Mouse (Mus musculus) brain, embryonic 18.5 days (tissue): ENCODE measurements around the gene Zfpl1.
"Not testable (repeated sequence)": the region's sequence is repeated elsewhere in the genome, so short reads cannot be mapped to it uniquely, and the experiment has no call there.

Experiments
- DNase-seq: peaks from one replicate; pipeline ENCODE4 v3.0.0-alpha.2; 2012; ENCODE audit warnings: low read depth, low spot score

Gene Zfpl1

DNA sequence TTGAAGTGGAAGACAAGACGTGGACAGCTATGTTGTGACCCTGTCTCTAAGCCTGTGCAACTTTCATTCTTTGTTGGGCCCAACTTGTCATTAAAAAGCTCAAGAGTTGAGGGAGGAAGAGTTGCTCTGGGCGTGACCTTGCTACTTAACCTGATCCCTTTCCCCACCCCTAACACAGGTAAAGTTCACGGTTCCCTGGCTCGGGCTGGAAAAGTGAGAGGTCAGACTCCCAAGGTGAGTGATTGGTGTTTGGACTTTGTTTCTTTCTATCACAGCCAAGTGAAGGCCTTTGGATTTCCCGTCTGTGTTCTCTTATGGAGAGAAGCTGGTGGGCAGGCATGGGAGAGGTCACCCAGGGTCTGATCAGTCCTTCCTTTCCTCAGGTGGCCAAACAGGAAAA is 25.8 kb downstream of the Zfpl1 start:
- no peak for DNase-seq

GRCm38 (mm10) chr19:6058513-6058912 is 26.2 kb downstream of the Zfpl1 start:
- DNase-seq = no peak

GRCm38 (mm10) chr19:6057313-6058096 is 27.3 kb downstream of the Zfpl1 start, which contains the start of the genes Mrpl49 and Fau:
Gene Mrpl49 (minus strand): TSS chr19:6057785.
Gene Fau (plus strand): TSS chr19:6057844.
- peak; percentile 95 for DNase-seq

DNA sequence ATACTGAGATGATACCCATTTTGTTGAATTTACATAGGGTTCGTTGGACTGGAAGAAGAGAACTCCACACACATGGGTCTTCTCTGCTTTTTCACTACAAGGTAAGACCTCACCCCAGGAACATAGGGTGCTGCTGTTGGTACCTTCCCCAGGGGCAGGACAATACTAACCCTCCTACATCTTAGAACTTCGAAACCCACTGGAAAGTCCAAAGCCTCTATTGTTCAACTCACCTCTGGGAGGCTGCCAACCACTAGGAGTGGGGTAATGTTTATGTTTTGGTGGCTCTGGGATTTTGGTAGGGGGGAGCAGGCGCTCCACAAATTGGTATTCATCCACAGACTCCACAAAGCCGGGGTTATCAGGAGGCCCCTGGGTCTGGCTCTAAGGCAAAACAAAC is 28.1 kb downstream of the Zfpl1 start:
- no peak for DNase-seq

GRCm38 (mm10) chr19:6054296-6054695 is 30.5 kb downstream of the Zfpl1 start:
- no peak for DNase-seq

DNA sequence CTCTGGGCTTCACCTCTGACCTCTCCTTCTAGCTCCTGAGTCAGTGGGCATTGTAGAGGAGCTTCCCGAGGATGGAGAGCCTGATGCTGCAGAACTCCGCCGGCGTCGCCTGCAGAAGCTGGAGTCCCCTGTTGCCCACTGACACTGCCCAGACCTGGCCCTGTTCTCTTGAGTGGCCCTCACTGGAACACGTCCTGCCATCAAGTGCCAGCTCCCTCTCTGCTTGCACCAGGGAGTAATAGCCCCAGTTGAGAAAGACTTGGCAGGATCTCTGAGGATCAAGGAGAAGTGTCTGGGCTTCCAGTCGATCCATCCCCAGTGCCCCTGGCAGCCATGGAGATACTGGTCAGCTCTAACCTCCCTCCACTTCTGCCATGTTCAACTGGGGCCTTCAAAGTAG is 32.2 kb downstream of the Zfpl1 start:
- no peak for DNase-seq

- no peak for DNase-seq
Measured at GRCm38 (mm10) chr19:6048681-6049410, 35.9 kb downstream of the Zfpl1 start.

GRCm38 (mm10) chr19:6047899-6048166 is 36.9 kb downstream of the Zfpl1 start:
- no peak for DNase-seq

DNA sequence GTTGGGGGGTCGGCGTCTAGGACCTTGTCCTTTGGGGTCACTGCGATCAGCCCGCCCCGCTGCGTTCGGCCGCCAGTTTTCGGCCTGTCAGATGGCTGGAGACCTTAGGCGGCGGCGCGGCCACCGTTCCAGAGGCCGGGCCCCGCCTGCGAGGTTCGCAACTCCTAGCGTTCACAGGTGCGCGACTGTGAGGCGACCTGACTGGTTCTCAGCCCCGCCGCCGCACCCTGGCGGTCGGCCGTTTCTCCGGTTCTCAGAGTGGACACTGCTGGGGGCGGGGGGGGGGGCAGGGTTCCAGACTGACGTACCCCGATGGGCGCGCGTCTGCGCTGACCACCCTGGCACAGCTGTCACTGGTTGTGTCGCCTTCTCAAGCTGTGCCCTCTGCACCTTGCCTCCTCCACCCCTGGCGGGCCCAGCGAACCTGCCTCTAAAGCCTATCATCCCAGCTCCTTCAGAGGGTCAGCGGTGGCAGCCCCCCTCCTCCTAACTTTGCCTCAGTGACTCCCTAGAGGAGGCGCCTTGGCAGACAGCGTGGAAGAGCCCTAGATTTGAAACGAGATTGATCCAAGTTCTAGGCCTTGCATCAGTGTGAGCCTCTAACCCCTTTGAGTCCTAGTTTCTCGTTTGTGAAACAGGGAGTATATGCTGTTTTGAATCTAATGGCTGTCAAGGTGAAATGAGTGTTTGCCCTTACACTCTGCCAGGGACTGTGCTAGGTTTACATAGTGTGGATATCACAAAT is 37.4 kb downstream of the Zfpl1 start:
- no peak for DNase-seq

DNA sequence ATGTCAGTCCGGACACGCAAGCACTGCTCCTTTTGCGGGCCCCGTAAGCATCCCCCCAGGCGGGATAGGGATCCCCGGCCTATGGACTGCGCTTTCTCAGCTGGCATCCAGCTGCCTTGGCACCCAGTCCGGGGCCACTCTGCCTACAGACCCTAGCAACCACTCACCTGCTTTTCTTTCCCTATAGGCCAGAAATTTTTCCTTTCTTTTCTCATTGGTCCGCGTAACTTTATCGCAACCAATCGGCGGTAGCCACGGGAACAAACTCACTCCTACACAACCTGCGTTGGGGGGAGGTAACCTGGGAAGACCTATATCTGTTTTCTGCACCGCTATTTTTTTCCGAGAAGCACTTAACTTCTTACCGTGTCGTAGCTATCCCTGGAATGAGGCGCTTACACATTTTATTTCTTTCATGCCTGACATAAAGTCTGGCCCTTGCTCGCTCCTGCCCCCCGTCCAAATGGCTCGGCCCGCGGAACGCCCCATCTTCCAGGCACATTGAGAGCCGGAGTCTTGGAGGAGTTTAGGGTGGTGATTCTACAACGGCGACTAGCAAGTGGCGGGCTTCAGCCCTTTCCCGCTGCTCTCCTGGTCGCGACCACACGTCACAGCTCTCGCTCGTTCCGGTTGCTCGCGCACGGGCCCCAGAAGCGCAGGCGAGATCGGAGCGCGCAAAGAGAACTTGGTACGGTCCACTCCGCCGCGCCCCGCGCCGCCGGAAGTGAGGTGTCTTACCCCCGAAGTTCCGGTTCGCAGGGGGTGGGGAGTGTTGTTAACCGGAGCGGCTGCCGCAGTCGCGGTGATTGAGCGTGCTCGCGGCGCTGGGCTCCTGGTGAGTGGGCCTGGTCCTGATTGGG is 38.2 kb downstream of the Zfpl1 start, which contains the start of gene Syvn1:
Gene Syvn1 (plus strand): TSS at position 283 of the 860 bp plus-strand sequence.
- DNase-seq = peak; percentile 93

DNA sequence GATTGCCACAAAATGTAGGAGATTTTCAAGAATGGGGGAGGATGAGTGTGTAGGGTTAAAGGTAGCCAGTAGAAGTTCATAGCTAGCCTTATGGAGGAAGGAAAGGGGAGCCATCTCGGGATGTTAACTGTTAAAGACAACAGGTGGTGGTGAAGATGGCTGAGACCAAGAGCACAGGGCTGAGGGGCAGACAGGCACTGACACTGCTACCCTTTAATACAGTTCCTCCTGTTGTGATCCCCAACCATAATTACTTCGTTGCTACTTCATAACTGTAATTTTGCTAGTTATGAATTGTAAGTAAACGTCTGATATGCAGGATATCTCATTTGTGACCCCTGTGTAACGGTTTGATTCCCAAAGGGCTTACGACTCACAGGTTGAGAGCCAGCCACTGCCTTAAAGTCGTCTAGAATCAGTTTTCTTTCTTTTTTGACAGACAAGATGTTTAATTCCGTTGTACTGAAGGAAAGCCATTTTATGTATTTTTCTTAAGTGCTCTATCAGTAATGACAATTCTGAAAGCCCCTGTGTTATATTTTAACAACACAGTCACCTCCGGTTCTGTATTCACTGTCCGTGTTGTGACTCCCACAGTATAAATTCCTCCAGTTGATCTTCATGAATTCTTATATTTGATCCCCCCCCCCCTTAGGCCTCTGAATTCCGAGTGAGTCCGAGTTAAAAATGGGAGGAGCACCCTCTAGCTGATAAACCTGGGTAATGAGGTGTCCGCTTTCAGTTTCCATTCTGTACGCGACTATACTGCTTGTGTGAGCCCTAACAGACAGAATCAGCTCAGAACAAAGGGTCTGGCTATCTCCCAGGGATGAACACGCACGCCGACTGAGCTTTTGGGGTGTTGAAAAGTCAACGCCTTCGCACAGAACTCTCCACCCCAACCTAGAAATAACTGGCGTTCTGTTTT is 39.1 kb downstream of the Zfpl1 start:
- no peak for DNase-seq

- DNase-seq = not testable (repeated sequence)
Measured at GRCm38 (mm10) chr19:6044102-6044501, 40.7 kb downstream of the Zfpl1 start.

GRCm38 (mm10) chr19:6042293-6042692 is 42.5 kb downstream of the Zfpl1 start:
- DNase-seq = no peak

- DNase-seq = no peak
Measured at GRCm38 (mm10) chr19:6040002-6040401, 44.8 kb downstream of the Zfpl1 start.

DNA sequence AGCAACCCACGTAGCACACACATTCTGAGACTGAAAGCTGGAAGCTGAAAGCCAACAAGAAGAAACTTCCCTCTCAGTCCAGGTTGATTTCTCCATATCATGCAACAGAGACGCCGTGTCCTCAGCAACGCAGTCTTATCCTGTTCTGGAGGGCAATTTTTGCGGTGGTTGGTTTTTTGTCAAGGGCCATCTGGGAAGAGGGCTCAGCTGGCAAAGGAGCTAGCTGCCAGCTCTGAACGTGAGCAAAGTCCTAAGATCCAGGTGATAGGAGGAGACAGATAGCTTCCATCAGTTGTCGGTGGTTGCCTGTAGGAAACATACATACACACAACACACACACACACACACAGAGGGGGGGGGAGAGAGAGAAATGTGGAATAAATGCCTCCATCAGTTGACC is 46.4 kb downstream of the Zfpl1 start:
- no peak for DNase-seq

DNA sequence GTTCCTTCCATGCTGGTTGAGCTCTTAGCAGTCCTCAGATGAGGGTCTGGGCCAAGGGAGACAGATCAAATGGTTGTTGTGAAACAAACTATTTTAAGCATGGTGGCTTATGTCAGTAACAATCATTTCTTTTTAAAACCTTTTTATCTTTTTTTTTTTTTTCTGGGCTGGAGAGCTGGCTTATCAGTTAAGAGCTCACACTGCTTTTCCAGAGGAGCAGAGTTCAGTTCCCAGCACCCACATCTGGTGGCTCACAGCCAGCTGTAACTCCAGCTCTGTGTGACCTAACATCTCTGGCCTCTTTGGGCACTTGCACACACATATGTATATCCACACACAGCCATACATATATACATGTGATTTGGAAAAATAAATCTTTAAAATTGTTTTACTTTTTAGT is 47.1 kb downstream of the Zfpl1 start:
- DNase-seq = no peak

GRCm38 (mm10) chr19:6035966-6036585 is 48.7 kb downstream of the Zfpl1 start:
- no peak for DNase-seq
